Mouse (Mus musculus): ENCODE measurements around the gene Tbc1d9b. TPM values are rescaled to one million over a fixed set of nuclear protein-coding genes. Genes with fewer than 3 reads are reported as not detected.
"Not testable (repeated sequence)": the region's sequence is repeated elsewhere in the genome, so short reads cannot be mapped to it uniquely, and the experiment has no call there.

Gene Tbc1d9b
- total RNA-seq (2021) = 10 to 100 TPM; 25.3 to 28.6 TPM
- long read RNA-seq, experiment 1, full-length matches to known transcripts = 68 of 106 reads
- long read RNA-seq, experiment 1, partial matches to known transcripts = 14 of 106 reads
- long read RNA-seq, experiment 1, other reads (novel, unspliced or antisense) = 24 of 106 reads
- long read RNA-seq, experiment 2, full-length matches to known transcripts = 61 of 86 reads
- long read RNA-seq, experiment 2, partial matches to known transcripts = 7 of 86 reads
- long read RNA-seq, experiment 2, other reads (novel, unspliced or antisense) = 18 of 86 reads

- DNase-seq = peak; percentile 95
- Histone ChIP-seq H3K27ac (peak within 1 kb of the TSS; percentile 98), H3K4me3 (peak within 1 kb of the TSS; percentile 75)
- intact Hi-C loops (cut with DNase I) = loop anchor here (2.0 to 5.0 kb wide), 3 partner anchors 44 to 144 kb away; partner anchors contain the start of gene Mrnip
- peak; percentile 69 for TF ChIP-seq CTCF (IDR thresholded peaks at IDR 0.05)
Observed at GRCm38 (mm10) chr11:50130811-50131766, at the start of gene Tbc1d9b. TSS of gene Tbc1d9b (plus strand) at chr11:50131396.

GRCm38 (mm10) chr11:50086211-50086610 is 45.0 kb upstream of the Tbc1d9b start:
- intact Hi-C loops (cut with DNase I) = no loop called here
- Histone ChIP-seq H3K4me3 (no peak overlapping the region), H3K27ac (no peak overlapping the region)
- DNase-seq = no peak
- no peak for TF ChIP-seq CTCF (IDR thresholded peaks at IDR 0.05)

GRCm38 (mm10) chr11:50089840-50090239 is 41.4 kb upstream of the Tbc1d9b start:
- Histone ChIP-seq H3K4me3 (no peak overlapping the region), H3K27ac (no peak overlapping the region)
- TF ChIP-seq CTCF (IDR thresholded peaks at IDR 0.05) = no peak
- no peak for DNase-seq
- intact Hi-C loops (cut with DNase I) = no loop called here

GRCm38 (mm10) chr11:50090982-50091675 is 40.1 kb upstream of the Tbc1d9b start:
- DNase-seq = no peak
- TF ChIP-seq CTCF (IDR thresholded peaks at IDR 0.05) = no peak
- Histone ChIP-seq H3K27ac (0 out of 2 replicates have a peak overlapping the region, but pooled peaks have one; percentile 4), H3K4me3 (no peak overlapping the region)
- intact Hi-C loops (cut with DNase I) = no loop called here

GRCm38 (mm10) chr11:50091681-50092080 is 39.5 kb upstream of the Tbc1d9b start:
- TF ChIP-seq CTCF (IDR thresholded peaks at IDR 0.05) = no peak
- intact Hi-C loops (cut with DNase I) = no loop called here
- no peak for DNase-seq
- no peak overlapping the region for H3K4me3 ChIP-seq
- no peak overlapping the region for H3K27ac ChIP-seq

GRCm38 (mm10) chr11:50095661-50096060 is 35.5 kb upstream of the Tbc1d9b start:
- no peak for TF ChIP-seq CTCF (IDR thresholded peaks at IDR 0.05)
- DNase-seq = no peak
- no peak overlapping the region for H3K27ac ChIP-seq
- intact Hi-C loops (cut with DNase I) = no loop called here
- no peak overlapping the region for H3K4me3 ChIP-seq

GRCm38 (mm10) chr11:50097091-50097490 is 34.1 kb upstream of the Tbc1d9b start:
- H3K4me3 ChIP-seq = no peak overlapping the region

GRCm38 (mm10) chr11:50098961-50099481 is 32.2 kb upstream of the Tbc1d9b start:
- DNase-seq = no peak
- Histone ChIP-seq H3K4me3 (no peak overlapping the region), H3K27ac (peak overlapping the region; percentile 13; the same call in 1 of the 2 replicates)
- intact Hi-C loops (cut with DNase I) = no loop called here
- no peak for TF ChIP-seq CTCF (IDR thresholded peaks at IDR 0.05)

More at GRCm38 (mm10) chr11:50097091-50097490, 34.1 kb upstream of the Tbc1d9b start:
- TF ChIP-seq CTCF (IDR thresholded peaks at IDR 0.05) = no peak
- intact Hi-C loops (cut with DNase I) = no loop called here
- H3K27ac ChIP-seq = no peak overlapping the region
- DNase-seq = no peak

GRCm38 (mm10) chr11:50099692-50100091 is 31.5 kb upstream of the Tbc1d9b start:
- DNase-seq = no peak
- no peak for TF ChIP-seq CTCF (IDR thresholded peaks at IDR 0.05)
- Histone ChIP-seq H3K27ac (peak overlapping the region; percentile 13; the same call in 1 of the 2 replicates), H3K4me3 (no peak overlapping the region)
- intact Hi-C loops (cut with DNase I) = no loop called here

- no peak for TF ChIP-seq CTCF (IDR thresholded peaks at IDR 0.05)
- intact Hi-C loops (cut with DNase I) = no loop called here
- H3K4me3 ChIP-seq = no peak overlapping the region
- no peak for DNase-seq
- no peak overlapping the region for H3K27ac ChIP-seq
Observed at GRCm38 (mm10) chr11:50100548-50101307, 30.5 kb upstream of the Tbc1d9b start.

- H3K4me3 ChIP-seq; DNase-seq; intact Hi-C loops (cut with DNase I); H3K27ac ChIP-seq: not testable (repeated sequence)
Observed at GRCm38 (mm10) chr11:50101962-50102361, 29.2 kb upstream of the Tbc1d9b start.
